Mouse (Mus musculus): ENCODE results near the gene Eif2s2.

GRCm38 (mm10) chr2:154902111-154902510 lies 9.4 kb upstream of the Eif2s2 start:
- TF ChIP-seq POLR2A (IDR thresholded peaks at IDR 0.05; ENCODE audit: low read depth, low read length) (no peak), CTCF (IDR thresholded peaks at IDR 0.05; ENCODE audit: extremely low read depth, insufficient read depth, insufficient read length, insufficient replicate concordance) (no peak)
